In genomic region chr5:73191765-73192164, GRCm38 (mm10) we compare ENCODE assay signal across 11 mouse cellular contexts.
DNase-seq lines count a peak whose midpoint lies in the region; ATAC-seq and TF ChIP-seq lines count a peak whose summit lies in the region.
"Had no signal": no experiment of that assay in that cellular context is flagged by ENCODE, and none has a peak within 500 bp of the region (broad histone marks: within the 10 kb centered on the region; RNA-seq: fewer than 3 reads in every experiment).

No protein-coding gene starts in this region.

- peak; percentile 63; the same call in 1 of the 2 replicates for ATAC-seq in lung, embryonic 15.5 days (ENCODE audit: borderline replicate concordance, extremely low read depth, low FRiP score, low TSS enrichment)
- ATAC-seq in heart, embryonic 11.5 days (replicated peaks; ENCODE audit: insufficient number of reproducible peaks, low FRiP score, low TSS enrichment): peak; percentile 86
- ATAC-seq in liver, embryonic 15.5 days (ENCODE audit: insufficient read depth): peak; percentile 88

- H3K4me2 ChIP-seq in lung, embryonic 15.5 days: no peak overlapping the region
- peak overlapping the region; percentile 40; the same call in 1 of the 2 replicates for H3K4me2 ChIP-seq in heart, embryonic 11.5 days
- H3K4me2 ChIP-seq in liver, embryonic 15.5 days: peak overlapping the region; percentile 69
- H3K4me2 ChIP-seq: embryonic facial prominence, embryonic 13.5 days; midbrain, embryonic 12.5 days had no signal

- DNase-seq in lung, postnatal 25 days (ENCODE audit: low spot score): no peak
- peak; percentile 50 for DNase-seq in yolk sac, embryonic 10.5 days (ENCODE audit: low spot score)
- no peak for DNase-seq in cerebellum, adult 8-10 months
- DNase-seq in cerebellum, postnatal 25 days: no peak
- DNase-seq in gastrocnemius, adult 2 months: no peak
- DNase-seq: adrenal gland, postnatal 36 days had no signal

- no peaks in the 10 kb centered on the region for H3K36me3 ChIP-seq in lung, embryonic 15.5 days
- peaks cover 5% of the 10 kb centered on the region; the same call in 1 of the 2 replicates for H3K36me3 ChIP-seq in heart, embryonic 11.5 days (ENCODE audit: control insufficient read depth, insufficient read depth, low read length)
- peaks cover 30% of the 10 kb centered on the region for H3K36me3 ChIP-seq in liver, embryonic 15.5 days (replicated peaks)

- no peak overlapping the region for H3K9ac ChIP-seq in lung, embryonic 15.5 days
- H3K9ac ChIP-seq in heart, embryonic 11.5 days (ENCODE audit: low read depth, low read length): 0 out of 2 replicates have a peak overlapping the region, but pooled peaks have one; percentile 24
- peak overlapping the region; percentile 70 for H3K9ac ChIP-seq in liver, embryonic 15.5 days
- H3K9ac ChIP-seq: embryonic facial prominence, embryonic 13.5 days; midbrain, embryonic 12.5 days had no signal

- no peak overlapping the region for H3K4me3 ChIP-seq in lung, embryonic 15.5 days
- H3K4me3 ChIP-seq in heart, embryonic 11.5 days (ENCODE audit: low read depth, low read length): peak overlapping the region; percentile 32
- peak overlapping the region; percentile 72 for H3K4me3 ChIP-seq in liver, embryonic 15.5 days (replicated peaks)
- no peak overlapping the region for H3K4me3 ChIP-seq in gastrocnemius, adult 2 months
- H3K4me3 ChIP-seq: embryonic facial prominence, embryonic 13.5 days; midbrain, embryonic 12.5 days had no signal

- H3K4me1 ChIP-seq in lung, embryonic 15.5 days: peaks cover 27% of the 10 kb centered on the region
- H3K4me1 ChIP-seq in heart, embryonic 11.5 days (ENCODE audit: control insufficient read depth, insufficient read depth, low read length): peaks cover 34% of the 10 kb centered on the region
- peaks cover 72% of the 10 kb centered on the region for H3K4me1 ChIP-seq in liver, embryonic 15.5 days (replicated peaks)
- H3K4me1 ChIP-seq: embryonic facial prominence, embryonic 13.5 days; midbrain, embryonic 12.5 days had no signal

- no peak for TF ChIP-seq CTCF in gastrocnemius, adult 2 months (IDR thresholded peaks at IDR 0.05)

- H3K27me3 ChIP-seq in lung, embryonic 15.5 days: no peaks in the 10 kb centered on the region
- no peaks in the 10 kb centered on the region for H3K27me3 ChIP-seq in heart, embryonic 11.5 days (ENCODE audit: control insufficient read depth, insufficient read depth, low read length)
- H3K27me3 ChIP-seq in liver, embryonic 15.5 days: no peaks in the 10 kb centered on the region
- H3K27me3 ChIP-seq: embryonic facial prominence, embryonic 13.5 days; midbrain, embryonic 12.5 days had no signal

- no peak overlapping the region for H3K27ac ChIP-seq in lung, embryonic 15.5 days
- H3K27ac ChIP-seq in heart, embryonic 11.5 days (ENCODE audit: low read depth, low read length): peak overlapping the region; percentile 79
- H3K27ac ChIP-seq in liver, embryonic 15.5 days (replicated peaks): peak overlapping the region; percentile 99
- H3K27ac ChIP-seq in gastrocnemius, adult 2 months: no peak overlapping the region
- H3K27ac ChIP-seq: embryonic facial prominence, embryonic 13.5 days; midbrain, embryonic 12.5 days had no signal

- intact Hi-C loops in gastrocnemius, adult 2 months (cut with DNase I): no loop called here

- WGBS in lung, embryonic 15.5 days: 48% methylated on average over 11 of the region's 11 CpGs
- WGBS in heart, embryonic 11.5 days (ENCODE audit: insufficient replicate concordance): 32% methylated on average over 11 of the region's 11 CpGs
- 9% methylated on average over 11 of the region's 11 CpGs for WGBS in liver, embryonic 15.5 days (ENCODE audit: insufficient replicate concordance)

- no peaks in the 10 kb centered on the region for H3K9me3 ChIP-seq in lung, embryonic 15.5 days
- H3K9me3 ChIP-seq in heart, embryonic 11.5 days (replicated peaks; ENCODE audit: control insufficient read depth, low read length): no peaks in the 10 kb centered on the region
- no peaks in the 10 kb centered on the region for H3K9me3 ChIP-seq in liver, embryonic 15.5 days (replicated peaks)
- H3K9me3 ChIP-seq: embryonic facial prominence, embryonic 13.5 days; midbrain, embryonic 12.5 days had no signal

Comparison
In these comparisons a context has a peak if more than half of its experiments do, and no peak if none do; other contexts are left out.
1. H3K27ac ChIP-seq: peak in heart, embryonic 11.5 days (single experiment) and liver, embryonic 15.5 days (single experiment); none in lung, embryonic 15.5 days (single experiment) and gastrocnemius, adult 2 months (single experiment).
2. H3K4me3 ChIP-seq: peak in heart, embryonic 11.5 days (single experiment) and liver, embryonic 15.5 days (single experiment); none in lung, embryonic 15.5 days (single experiment) and gastrocnemius, adult 2 months (single experiment).
3. Peak in every context shown above with its lines, with median percentiles within 50 percentile points of each other: ATAC-seq.